Mouse (Mus musculus) intestine, embryonic 14.5 days (tissue): Measurements from ENCODE around the gene Ccdc82. TPM values are rescaled to one million over a fixed set of nuclear protein-coding genes. Genes with fewer than 3 reads are reported as not detected.

Source experiments
- ATAC-seq: fragments of 200-750 bp; cut with Nextera tagmentation; replicated peaks from 2 replicates; pipeline ENCODE4 v1.8.0; 2017; ENCODE audit warnings: low read depth, moderate number of reproducible peaks, moderate TSS enrichment, moderate library complexity; ENCODE audit not compliant: low FRiP score, low TSS enrichment
- DNase-seq: peaks from one replicate; pipeline ENCODE4 v3.0.0-alpha.2; 2018; ENCODE audit warnings: low spot score
- H3K27ac ChIP-seq: fragments of 300-500 bp; sonication (generic); 2 replicates; pipeline ENCODE4 v1.5.1; 2014; ENCODE audit warnings: low read depth, mild to moderate bottlenecking, control low read depth
- H3K27me3 ChIP-seq: fragments of 300-500 bp; sonication (generic); replicated peaks from 2 replicates; pipeline ENCODE4 v1.6.1; 2014; ENCODE audit warnings: low read length, control low read depth; ENCODE audit not compliant: control insufficient read depth, insufficient read depth
- H3K36me3 ChIP-seq: fragments of 300-500 bp; sonication (generic); 2 replicates; pipeline ENCODE4 v1.6.1; 2014; ENCODE audit warnings: low read length, control low read depth; ENCODE audit not compliant: control insufficient read depth, insufficient read depth
- H3K4me1 ChIP-seq: fragments of 300-500 bp; sonication (generic); replicated peaks from 2 replicates; pipeline ENCODE4 v1.6.1; 2014; ENCODE audit warnings: low read length, control low read depth, mixed read lengths; ENCODE audit not compliant: control insufficient read depth, insufficient read depth
- H3K4me2 ChIP-seq: fragments of 300-500 bp; sonication (generic); 2 replicates; pipeline ENCODE4 v1.6.1; 2014; ENCODE audit warnings: low read length
- H3K4me3 ChIP-seq: fragments of 300-500 bp; sonication (generic); 2 replicates; pipeline ENCODE4 v1.5.1; 2014; ENCODE audit warnings: low read depth, low read length, control low read depth, mixed read lengths
- H3K9ac ChIP-seq: fragments of 300-500 bp; sonication (generic); 2 replicates; pipeline ENCODE4 v1.6.1; 2014; ENCODE audit warnings: mild to moderate bottlenecking, low read length
- H3K9me3 ChIP-seq: fragments of 300-500 bp; sonication (generic); 2 replicates; pipeline ENCODE4 v1.6.1; 2016; ENCODE audit warnings: low read length, control low read depth; ENCODE audit not compliant: control insufficient read depth
- WGBS: fragments of 180-500 bp; shearing (Covaris S2); extraction: QIAGEN DNeasy Blood & Tissue Kit; methylation state at CpG from one replicate; pipeline ENCODE4 v1.1.7; 2014; 5-methylcytosine and 5-hydroxymethylcytosine counted together
- polyA plus RNA-seq: library from polyadenylated mRNA; unstranded; fragments of >200 nt; fragmentation: Nextera tagmentation; extraction: Ambion mirVana; gene quantifications from 2 replicates; pipeline ENCODE4 v1.2.1, GENCODE M21; 2014

Ccdc82 gene
- polyA plus RNA-seq, 1 experiment from 2014 or later: 10.2 TPM

GRCm38 (mm10) chr9:13313923-13314322 is 67.2 kb downstream of the Ccdc82 start:
- ATAC-seq (no peak), DNase-seq (no peak)
- Histone ChIP-seq H3K4me3 (no peak overlapping the region), H3K4me1 (no peaks in the 10 kb centered on the region; the same call in 1 of the 2 replicates), H3K4me2 (no peak overlapping the region), H3K9me3 (no peaks in the 10 kb centered on the region), H3K9ac (no peak overlapping the region), H3K36me3 (no peaks in the 10 kb centered on the region), H3K27me3 (no peaks in the 10 kb centered on the region), H3K27ac (no peak overlapping the region)
- 93% methylated on average over 2 of the region's 2 CpGs for WGBS

GRCm38 (mm10) chr9:13314577-13315004 is 67.8 kb downstream of the Ccdc82 start:
- H3K9me3 ChIP-seq: no peaks in the 10 kb centered on the region
- DNase-seq: no peak
- H3K27ac ChIP-seq: no peak overlapping the region
- 69% methylated on average over 5 of the region's 5 CpGs for WGBS
- no peaks in the 10 kb centered on the region for H3K27me3 ChIP-seq
- H3K4me1 ChIP-seq: no peaks in the 10 kb centered on the region; the same call in 1 of the 2 replicates
- H3K36me3 ChIP-seq: no peaks in the 10 kb centered on the region
- no peak overlapping the region for H3K4me3 ChIP-seq
- ATAC-seq: no peak
- H3K9ac ChIP-seq: no peak overlapping the region
- no peak overlapping the region for H3K4me2 ChIP-seq

DNA sequence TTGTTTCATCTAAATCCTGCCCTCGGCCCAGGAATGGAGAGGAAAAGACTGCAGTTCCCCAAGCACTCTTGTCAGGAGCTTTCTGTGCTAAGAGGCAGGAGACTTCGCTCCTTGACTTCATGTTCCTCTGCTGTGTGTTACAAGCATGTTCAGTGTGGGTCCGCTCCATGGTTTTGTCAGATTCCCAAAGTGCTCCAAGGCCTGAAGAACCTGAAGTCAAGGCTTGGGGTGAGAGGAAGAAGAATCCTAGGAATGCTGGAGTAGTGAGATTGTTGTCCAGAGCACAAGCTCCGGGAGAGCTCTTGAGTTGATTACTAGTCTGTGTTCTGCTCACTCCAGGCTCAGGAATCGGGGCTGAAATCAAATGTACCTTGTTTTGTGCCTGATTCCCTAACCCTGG is 68.6 kb downstream of the Ccdc82 start:
- no peak overlapping the region for H3K27ac ChIP-seq
- no peak overlapping the region for H3K9ac ChIP-seq
- H3K4me2 ChIP-seq: no peak overlapping the region
- H3K27me3 ChIP-seq: no peaks in the 10 kb centered on the region
- WGBS: 58% methylated on average over 5 of the region's 5 CpGs
- H3K36me3 ChIP-seq: no peaks in the 10 kb centered on the region
- H3K4me3 ChIP-seq: no peak overlapping the region
- DNase-seq (no peak), ATAC-seq (no peak)
- no peaks in the 10 kb centered on the region for H3K9me3 ChIP-seq
- no peaks in the 10 kb centered on the region; the same call in 1 of the 2 replicates for H3K4me1 ChIP-seq

GRCm38 (mm10) chr9:13319566-13319965 is 72.8 kb downstream of the Ccdc82 start:
- DNase-seq: no peak
- H3K27me3 ChIP-seq: no peaks in the 10 kb centered on the region
- WGBS: 90% methylated on average over 2 of the region's 2 CpGs

DNA sequence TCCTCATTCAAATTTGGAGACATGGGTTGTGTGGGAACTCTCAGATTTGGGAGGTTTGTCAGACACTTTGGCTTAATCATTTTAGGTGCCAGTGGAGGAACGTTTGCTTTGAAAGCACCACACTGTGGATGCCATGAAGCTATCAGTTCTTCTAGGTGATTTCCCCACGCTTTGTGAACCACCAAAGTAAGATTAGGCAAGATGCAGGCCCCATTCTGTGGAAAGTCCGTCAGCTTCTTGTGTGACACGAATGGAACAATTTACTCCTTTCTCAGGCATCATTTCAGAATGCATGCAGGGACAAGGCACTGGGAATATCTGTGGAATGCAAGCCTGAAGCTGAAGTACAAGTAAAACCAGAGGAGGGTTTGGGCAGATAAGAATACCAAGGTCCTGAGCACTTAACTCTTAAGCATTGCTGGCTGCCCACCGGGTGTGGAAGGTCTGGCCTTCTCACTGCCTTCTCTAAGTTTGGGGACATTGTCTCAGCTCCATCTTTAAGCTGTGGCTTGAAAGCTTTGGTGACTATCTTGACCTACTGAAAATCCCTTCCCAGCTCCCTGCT is 74.1 kb downstream of the Ccdc82 start:
- WGBS: 86% methylated on average over 5 of the region's 5 CpGs
- H3K4me2 ChIP-seq: no peak overlapping the region
- no peak overlapping the region for H3K9ac ChIP-seq
- no peaks in the 10 kb centered on the region for H3K36me3 ChIP-seq
- peaks cover 4% of the 10 kb centered on the region for H3K4me1 ChIP-seq
- H3K9me3 ChIP-seq: no peaks in the 10 kb centered on the region
- no peak overlapping the region for H3K4me3 ChIP-seq
- H3K27ac ChIP-seq: no peak overlapping the region
- no peak for ATAC-seq
- H3K27me3 ChIP-seq: no peaks in the 10 kb centered on the region
- DNase-seq: no peak

More at GRCm38 (mm10) chr9:13319566-13319965, 72.8 kb downstream of the Ccdc82 start:
- no peaks in the 10 kb centered on the region for H3K36me3 ChIP-seq
- H3K4me1 ChIP-seq: peaks cover 4% of the 10 kb centered on the region
- H3K4me2 ChIP-seq: no peak overlapping the region
- no peak overlapping the region for H3K9ac ChIP-seq
- no peaks in the 10 kb centered on the region for H3K9me3 ChIP-seq
- no peak overlapping the region for H3K27ac ChIP-seq
- no peak overlapping the region for H3K4me3 ChIP-seq
- no peak for ATAC-seq

DNA sequence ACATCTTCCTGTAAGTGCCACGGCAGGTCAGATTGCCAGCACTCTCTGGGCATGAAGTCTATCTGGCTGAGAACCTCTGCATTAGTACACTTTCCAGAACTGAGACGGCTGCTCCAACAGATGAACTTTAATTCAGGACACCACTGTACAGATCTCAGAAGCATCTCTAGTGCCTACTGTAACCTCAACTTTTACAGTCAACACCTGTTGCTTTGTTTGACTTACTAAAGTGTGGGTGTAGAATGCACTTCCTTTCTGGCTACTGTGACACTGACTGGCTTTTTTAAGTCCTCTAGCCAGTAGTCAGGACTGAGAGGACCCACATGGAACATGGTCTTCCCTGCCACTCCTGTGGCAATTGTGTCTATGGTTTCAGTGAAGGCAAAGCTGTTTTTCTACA is 76.3 kb downstream of the Ccdc82 start:
- 63% methylated on average over 2 of the region's 2 CpGs for WGBS
- H3K4me1 ChIP-seq: peaks cover 4% of the 10 kb centered on the region
- ATAC-seq (no peak), DNase-seq (no peak)
- no peaks in the 10 kb centered on the region for H3K27me3 ChIP-seq
- no peak overlapping the region for H3K9ac ChIP-seq
- peak overlapping the region; percentile 33; the same call in 1 of the 2 replicates for H3K27ac ChIP-seq
- no peak overlapping the region for H3K4me2 ChIP-seq
- no peak overlapping the region for H3K4me3 ChIP-seq
- H3K9me3 ChIP-seq: no peaks in the 10 kb centered on the region
- H3K36me3 ChIP-seq: no peaks in the 10 kb centered on the region

DNA sequence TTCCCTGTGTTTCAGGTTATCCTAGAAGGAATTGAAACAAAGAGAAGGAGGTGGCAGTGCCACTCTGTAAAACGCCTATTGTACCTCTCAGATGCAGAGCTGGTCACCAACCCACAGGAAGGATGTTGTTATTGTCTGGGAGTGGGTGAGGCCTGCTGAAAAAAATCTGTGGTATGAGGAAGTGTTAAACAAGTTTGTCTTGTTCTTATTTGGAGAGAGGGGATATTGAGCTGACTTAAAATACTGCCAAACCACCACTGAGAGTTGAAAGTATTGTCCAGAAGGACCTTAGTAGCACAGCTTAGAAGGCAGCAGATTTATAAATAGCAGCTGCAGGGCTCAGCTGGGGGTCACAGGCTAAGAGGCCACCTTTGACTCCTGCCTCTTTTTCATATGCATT is 76.9 kb downstream of the Ccdc82 start:
- H3K9ac ChIP-seq: no peak overlapping the region
- no peak overlapping the region for H3K4me2 ChIP-seq
- H3K4me3 ChIP-seq: no peak overlapping the region
- peaks cover 4% of the 10 kb centered on the region for H3K4me1 ChIP-seq
- 41% methylated on average over 1 of the region's 1 CpGs for WGBS
- no peaks in the 10 kb centered on the region for H3K9me3 ChIP-seq
- no peak; the same call in 1 of the 2 replicates for ATAC-seq
- H3K36me3 ChIP-seq: no peaks in the 10 kb centered on the region
- peak overlapping the region; percentile 38; the same call in 1 of the 2 replicates for H3K27ac ChIP-seq
- no peak for DNase-seq
- no peaks in the 10 kb centered on the region for H3K27me3 ChIP-seq

Other genes starting within 250 kb of the Ccdc82 start
- 5.9 and 6.2 TPM in 2 replicates for gene Jrkl, start 1.1 kb upstream of the Ccdc82 start, polyA plus RNA-seq
- gene Maml2, start 51.0 kb downstream of the Ccdc82 start, polyA plus RNA-seq: 6.3 and 6.5 TPM in 2 replicates
- not detected in 2 replicates for gene Gm17571, start 199.8 kb downstream of the Ccdc82 start, polyA plus RNA-seq